Mouse (Mus musculus): ENCODE measurements around the gene Hltf. TPM values are rescaled to one million over a fixed set of nuclear protein-coding genes. Genes with fewer than 3 reads are reported as not detected.
A peak's percentile ranks its signal among the peaks of the same experiment; 100 is the strongest.
"Not testable (repeated sequence)": the region's sequence is repeated elsewhere in the genome, so short reads cannot be mapped to it uniquely, and the experiment has no call there.

Gene Hltf
- polyA plus RNA-seq, 2 experiments from 2014 or later, result 70.5 to 78.2 TPM

DNA sequence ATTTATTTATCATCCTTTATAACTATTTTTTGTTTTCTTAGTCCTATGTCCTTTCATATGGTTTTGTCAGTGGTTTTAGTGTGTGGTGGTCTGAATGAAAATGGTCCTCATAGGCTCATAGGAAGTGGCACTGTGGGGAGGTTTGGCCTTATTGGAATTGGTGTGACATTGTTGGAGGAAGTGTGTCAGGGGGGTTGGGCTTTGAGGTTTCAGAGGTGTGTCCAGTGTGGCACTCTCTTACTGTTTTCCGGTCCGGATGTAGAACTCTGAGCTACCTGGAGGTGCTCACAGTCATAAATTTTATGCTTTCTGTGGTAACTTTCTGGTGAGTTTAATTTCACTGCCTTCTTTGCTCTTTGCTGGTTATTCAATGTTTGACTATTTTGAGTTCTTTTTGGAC is 47.2 kb downstream of the Hltf start:
- ATAC-seq, result peak; percentile 91

DNA sequence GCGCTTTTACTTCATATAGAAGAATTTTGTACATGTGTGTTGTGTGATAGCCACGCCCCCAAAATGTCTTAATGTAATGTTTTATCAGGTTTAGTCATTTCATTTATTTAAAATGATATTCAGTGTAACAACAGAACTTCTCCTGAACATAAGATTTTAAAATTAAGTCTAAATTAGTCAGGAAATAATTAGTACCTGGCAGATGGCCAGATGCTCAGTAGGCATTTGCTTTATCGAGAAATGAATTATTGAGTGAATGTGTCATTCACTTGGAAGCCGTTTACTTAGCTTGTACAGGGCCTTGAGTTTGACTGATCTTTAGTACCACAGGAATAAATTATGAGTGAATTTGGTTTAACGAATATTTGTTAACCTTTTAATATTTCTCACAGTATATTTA is 51.3 kb downstream of the Hltf start:
- no peak for ATAC-seq

DNA sequence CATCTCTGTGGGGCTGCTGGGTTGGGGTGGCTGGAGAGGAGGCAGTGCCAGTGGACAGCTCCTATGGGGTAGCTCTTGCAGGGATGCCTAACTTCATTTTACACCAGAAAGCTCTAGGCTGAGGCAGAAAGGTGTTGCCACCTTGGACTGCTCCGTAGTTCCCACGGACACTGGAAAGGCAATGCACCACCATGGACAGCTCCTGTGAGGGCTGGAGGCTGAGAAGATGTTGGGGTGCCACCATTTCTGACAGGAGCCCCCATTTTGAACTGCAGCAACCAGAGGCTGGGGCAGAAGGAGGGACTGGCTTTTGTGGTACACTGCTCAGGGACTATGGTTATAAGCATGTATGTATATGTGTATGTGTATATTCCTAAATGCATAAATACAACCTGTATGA is 54.3 kb downstream of the Hltf start:
- ATAC-seq, result no peak

DNA sequence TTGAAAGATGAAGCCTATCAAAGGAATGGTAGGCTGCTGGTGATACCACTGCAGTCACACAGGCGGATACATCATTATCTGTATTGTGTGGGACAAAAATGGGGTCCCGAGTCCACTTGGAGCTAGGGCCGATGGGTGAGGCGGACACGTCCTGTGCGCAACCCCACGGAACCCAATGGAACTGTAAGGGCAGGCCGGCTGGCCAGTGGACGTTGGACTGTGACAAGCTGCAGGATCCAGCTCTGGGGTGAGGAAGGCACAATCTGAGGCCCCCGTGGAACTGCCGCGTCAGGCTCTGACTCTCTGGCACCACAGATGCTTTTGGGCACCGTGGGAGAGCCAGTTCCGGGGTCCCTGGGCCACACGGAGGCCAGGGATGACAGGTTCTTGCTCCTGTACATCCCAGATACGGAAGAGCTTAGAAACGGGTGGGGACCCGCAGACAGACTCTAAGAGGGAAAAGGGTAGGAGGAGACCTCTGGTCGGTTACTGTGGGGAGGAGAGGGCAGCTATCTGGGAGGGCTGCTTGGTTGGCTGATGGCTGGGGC is 61.5 kb downstream of the Hltf start:
- no peak for ATAC-seq

DNA sequence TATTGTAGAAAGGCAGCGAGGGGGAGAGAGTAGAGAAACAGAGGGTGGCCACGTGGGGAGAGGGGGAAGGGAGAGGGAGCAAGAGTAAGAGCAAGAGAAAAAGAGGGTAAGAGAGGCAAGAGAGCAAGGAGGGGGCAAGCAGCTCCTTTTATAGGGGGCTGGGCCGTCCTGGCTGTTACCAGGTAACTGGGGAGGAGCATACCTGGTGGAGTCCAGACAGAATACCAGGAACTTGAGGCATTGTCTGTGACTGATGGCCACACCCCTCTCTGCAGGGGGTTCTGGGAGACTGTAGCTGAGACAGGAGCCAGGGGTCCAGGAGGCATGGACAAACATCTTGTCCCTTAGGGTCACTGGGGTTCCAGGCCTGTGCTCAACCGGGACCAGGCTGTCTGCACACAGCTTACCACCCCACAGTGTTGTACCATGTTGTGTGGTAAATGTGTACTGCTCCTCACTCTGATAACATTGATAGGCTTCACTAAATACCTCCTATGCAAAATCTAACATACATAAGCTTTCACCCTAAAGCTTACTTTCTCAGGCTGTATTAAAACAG is 62.2 kb downstream of the Hltf start:
- ATAC-seq, result no peak

DNA sequence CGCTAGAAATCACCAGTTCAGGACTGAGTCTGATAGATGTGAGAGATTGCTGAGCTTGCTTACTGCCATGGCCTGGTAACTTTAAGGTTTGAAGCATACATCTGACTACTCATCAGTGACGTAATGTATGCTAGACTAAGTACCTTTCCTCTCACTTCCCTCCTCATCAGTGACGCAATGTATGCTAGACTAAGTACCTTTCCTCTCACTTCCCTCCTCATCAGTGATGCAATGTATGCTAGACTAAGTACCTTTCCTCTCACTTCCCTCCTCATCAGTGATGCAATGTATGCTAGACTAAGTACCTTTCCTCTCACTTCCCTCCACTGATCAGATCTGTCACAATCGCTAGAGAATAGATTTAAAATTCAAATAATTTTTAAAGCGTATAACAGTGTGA is 64.0 kb downstream of the Hltf start:
- ATAC-seq, result not testable (repeated sequence)

DNA sequence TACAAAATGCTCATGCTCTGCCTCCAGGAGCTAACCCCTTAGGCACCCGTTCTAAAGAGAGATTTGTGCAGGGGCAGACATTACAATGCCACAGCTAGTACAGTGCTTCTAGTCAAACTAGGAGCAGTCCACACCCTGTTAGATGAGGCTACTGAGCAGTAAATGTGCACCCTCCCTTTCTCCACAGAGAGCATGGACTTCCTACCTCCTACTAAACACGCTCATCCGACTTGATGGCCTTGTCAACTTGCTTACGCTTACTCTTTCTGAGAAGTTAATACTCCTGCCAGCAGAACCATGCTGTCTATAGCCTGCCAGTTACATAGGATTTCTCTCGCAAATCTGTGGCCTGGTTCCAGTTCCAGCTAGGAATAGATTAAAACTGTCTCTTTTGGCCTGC is 68.0 kb downstream of the Hltf start:
- no peak for ATAC-seq

DNA sequence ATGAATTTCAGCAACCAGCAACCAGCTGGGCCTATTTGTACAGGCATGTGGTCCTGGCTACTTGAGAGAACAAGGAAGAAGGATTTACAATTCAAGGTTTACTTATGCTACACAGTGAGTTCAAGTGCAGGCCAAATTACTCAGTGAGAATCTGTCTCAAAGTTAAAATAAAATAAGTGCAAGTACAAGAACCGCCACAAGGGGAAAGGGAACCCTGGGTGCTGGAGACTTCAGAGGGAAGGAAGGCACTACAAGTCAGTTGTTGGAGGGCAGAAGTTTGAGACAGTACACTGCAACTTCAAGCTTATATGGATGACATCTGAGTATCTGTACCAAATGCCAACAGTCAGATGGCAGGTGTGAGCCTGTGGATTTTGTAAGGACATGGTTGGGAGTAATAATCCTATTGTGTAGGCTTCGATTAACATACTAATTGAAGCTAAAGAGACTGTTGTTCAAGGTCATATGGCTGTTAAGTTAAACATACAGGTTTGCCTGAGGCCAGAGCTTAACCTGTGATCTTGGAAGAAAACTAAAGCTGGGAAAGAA is 69.5 kb downstream of the Hltf start:
- ATAC-seq, result peak; percentile 58

DNA sequence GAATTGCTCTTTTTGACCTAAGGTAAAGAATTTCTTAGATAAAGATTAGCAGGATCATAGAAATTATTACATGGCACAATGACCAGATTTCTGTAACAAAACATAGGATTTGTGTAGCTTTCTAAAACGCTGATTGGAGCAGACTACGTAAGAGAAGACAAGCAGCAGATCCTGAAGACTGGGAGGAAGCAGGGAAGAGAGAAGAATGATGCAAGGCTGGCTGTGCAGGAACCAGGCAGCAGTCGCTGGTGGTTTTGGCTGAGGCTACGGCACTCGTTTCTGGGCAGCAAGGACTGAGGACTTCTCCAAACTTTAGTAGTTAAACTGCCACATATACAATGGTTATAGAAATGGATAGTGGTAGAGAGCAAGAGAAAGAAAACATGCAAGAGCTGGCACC is 71.9 kb downstream of the Hltf start:
- ATAC-seq, result no peak

DNA sequence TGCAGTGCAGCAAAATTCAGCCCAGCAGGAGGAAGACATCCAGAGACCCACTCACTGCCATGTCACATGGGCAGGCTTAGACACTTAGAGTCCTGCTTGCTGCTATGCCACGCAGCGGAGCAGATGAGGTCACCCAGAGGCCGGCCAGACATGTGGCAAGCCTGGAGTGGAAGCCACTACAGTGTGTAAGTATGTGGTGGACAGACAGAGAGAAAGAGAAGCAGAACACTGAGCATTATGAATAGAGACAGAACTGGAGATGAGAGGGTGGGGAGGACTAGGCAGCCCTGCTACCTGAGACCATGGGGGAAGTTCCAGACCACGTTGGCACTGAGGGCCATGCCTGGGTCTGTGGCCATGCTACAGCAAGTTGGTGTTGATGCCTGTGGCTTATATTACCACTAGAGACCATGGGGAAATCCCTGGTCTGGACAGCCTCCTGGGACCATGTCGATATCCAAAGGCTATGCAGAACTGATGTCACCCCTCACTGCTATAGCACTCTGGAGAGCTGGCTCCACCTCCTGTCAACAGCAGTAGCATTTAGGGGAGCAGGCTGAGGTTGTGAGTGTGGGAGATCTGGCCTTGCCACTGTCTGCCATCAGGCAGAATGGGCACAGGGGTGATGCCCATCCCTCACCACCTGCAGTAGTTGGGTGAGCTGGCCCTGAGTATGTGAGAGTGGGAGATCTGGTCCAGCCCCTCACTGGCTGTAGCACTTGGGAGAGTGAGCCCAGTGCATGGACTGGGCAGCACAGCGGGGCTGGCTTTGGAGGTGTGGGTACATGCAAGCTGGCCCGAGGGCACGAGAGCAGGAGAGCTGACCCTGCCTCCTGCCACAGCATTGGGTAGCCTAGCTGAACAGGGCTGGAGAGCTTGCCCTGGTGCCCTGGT is 73.1 kb downstream of the Hltf start:
- ATAC-seq, result no peak

DNA sequence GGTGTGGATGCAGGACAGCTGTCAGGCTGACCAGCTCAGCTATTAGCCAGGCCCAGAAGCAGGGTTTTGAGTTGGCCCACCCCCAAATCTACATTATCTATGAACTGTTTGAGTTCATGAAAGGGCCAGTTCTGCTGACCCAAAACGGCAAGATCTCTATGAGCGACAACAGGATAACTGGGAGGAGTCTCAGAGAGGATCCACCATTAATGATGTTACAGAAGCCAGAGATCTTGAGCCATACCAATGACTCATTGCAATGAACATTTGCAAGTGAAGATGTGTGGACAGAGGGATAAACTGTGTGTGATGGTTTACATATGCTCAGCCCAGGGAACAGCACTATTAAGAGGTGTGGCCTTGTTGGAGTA is 73.7 kb downstream of the Hltf start:
- ATAC-seq, result no peak

DNA sequence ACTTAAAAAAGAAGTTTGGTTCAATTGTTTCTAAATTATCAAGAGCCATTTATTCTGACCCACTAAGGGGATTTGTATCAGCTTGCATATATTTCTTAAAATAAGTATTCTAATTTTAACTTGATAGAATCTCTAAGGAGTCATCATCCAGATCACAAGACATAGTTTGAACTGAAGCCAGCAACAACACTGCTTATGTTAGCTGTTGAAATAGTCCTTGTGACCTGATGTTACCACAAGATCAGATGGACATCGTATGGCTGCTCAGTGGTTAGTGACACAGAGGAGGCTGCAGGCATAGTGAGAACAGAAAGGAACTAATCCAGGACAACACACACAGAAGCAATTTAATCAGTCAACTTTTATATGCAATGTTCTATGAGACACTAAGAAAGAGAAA is 75.1 kb downstream of the Hltf start:
- ATAC-seq, result no peak

DNA sequence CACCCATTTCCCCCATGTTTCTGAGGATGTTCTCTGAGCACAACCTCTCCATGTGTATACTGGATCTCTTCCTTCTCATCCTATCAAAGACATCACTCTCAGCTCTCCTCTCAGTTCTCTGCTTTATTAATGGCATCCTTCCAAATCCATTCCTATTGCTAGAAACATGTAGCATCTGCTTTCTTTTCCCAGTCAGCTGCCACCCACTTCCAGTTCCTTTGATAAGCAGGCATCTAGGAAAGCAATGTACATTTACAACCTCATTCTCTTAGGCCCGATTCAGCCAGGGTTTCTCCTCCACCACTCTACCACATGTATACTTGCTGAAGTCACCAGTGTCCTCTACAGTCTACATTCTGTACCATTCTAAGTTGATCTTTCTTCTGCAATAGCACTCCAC is 76.1 kb downstream of the Hltf start:
- ATAC-seq, result no peak

DNA sequence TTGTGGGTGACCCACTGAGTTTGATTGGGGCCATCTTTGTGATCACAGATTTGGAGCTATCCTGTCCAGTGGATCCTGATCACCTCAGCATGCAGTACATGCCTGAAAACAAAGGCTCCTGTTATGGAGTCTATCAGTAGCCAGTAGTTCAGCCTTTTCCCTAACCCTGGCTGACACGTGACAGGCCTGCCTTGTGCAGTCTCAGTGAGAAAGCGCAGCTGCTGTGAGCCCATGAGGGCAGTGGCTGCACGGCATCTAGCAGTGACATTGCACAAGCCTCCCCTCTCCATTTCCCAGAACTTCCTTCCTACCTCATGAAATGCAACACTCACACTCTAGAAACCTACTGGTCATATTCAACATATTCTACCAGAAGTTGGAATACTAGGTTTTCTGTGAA is 76.9 kb downstream of the Hltf start:
- ATAC-seq, result no peak

DNA sequence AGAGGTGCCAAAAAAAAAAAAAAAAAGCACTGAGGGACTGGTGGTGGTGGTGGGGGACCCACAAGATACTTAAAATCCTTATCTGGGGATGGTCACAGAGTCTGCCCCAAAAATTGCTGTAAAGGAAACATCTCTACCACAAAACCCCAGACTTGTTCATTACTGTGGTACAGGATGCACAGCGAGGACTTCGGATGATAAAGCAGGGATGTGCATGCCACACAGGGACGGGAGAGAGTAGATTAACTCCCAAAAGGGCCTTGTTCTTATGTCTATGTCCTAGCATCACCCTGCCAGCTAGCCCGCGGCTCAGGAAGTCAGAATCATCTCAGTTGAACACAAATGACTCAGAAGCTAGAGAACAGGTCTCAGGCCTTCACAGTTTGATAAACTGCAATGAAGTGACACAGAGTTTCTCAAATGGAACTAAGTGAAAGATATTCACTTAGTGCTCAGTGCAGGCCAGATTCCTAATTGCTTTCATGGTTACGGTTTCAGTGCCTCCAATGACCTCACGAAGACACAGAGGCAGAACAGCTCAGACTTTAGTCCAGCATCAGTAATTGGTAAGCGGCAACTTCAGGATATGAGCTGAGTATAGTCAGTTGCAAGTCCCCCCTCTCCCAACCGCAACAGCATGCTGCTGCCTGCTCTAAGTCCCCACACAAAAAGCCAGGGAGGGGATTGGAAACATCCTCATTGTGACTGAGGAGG is 79.4 kb downstream of the Hltf start:
- ATAC-seq, result no peak

DNA sequence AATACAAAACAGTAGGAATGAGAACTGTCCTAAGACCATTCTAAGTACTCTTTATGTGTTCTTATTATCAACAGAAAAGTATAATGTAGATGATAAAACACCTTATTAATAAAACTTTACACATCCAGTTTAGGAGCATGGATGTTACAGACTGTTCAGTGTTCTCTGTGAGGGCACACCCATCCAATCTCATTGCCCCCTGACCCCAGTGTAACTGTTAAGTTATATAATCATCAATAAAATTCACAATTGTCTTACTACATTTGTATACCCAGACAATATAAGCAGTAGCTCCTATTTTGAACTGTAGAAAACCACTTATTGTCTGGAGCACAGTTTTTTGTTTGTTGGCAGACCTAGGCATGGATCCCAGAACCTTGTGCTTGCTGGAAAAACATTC is 83.6 kb downstream of the Hltf start:
- ATAC-seq, result no peak

DNA sequence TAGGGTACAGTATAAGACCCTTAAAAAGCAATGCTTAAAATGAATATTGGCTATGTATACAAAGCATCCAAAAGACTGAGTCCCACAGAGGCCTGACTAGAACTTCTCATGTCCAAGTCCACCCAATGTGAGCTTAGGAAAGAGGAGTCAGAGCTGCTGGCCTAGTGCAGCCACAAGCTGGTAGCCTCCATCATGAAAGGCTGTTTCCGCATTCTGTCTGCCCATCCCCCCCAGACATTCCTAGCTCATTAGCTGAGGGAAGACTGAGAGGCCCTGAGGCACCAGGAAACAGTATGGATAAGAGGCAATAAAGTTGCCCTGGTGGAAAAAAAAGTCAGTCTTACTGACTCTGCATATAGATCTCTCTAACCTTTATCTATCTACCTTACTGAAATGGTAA is 84.1 kb downstream of the Hltf start:
- no peak for ATAC-seq

DNA sequence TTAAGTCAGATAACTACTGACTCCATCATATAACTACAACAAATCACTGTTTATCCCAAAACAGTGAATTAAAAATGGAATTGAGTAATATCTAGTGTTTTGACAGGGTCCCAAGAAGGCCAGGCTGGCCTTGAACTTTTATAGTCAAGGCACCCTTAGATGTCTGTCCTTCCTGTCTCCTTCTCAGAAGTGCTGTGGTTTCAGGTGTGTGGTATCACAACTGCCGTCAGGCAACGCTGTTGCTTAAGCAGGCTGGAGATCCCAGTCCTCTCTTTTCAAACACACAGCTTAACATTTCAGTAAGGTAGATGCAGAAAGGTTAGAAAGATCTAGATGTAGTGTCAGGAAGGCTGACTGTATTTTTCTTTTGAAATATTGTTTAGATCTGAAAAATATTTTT is 84.5 kb downstream of the Hltf start:
- ATAC-seq, result peak; percentile 73

DNA sequence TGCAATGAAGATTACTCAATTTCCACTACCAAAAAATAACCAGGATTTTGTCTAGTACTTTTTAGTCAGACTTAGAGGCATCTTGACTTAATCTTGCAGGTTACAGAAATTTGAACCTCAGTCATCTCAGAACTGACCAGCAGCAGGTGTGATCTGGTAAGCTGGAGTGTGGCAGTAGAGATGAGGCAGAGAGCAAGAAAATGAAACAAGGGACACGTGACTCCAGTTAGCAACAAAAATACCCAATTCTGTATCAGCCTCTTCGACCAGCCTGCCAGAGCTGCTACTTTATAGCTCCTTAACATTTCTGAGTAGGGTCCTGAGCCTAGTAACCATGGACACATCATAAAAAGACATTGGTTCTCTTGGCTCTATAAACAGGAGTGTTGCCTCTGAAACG is 85.0 kb downstream of the Hltf start:
- ATAC-seq, result peak; percentile 37

DNA sequence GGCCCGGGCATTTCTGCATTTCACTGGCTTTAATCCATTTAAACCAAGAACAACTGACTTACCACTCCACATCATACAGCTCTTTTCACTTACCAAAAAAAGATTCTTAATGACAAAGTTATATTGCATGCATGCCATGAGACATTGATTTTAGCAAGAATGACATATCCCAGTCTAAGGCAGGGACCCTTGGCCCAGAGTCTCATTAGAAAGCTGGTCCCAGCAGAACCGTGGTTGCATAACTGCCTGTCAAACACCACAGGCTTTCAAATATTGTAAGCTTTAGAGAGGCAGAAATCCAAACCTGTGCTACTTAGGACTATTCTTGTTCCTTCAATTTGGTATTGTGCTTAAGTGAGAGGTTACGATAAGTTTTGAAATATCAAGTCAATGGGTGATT is 86.1 kb downstream of the Hltf start:
- no peak for ATAC-seq

DNA sequence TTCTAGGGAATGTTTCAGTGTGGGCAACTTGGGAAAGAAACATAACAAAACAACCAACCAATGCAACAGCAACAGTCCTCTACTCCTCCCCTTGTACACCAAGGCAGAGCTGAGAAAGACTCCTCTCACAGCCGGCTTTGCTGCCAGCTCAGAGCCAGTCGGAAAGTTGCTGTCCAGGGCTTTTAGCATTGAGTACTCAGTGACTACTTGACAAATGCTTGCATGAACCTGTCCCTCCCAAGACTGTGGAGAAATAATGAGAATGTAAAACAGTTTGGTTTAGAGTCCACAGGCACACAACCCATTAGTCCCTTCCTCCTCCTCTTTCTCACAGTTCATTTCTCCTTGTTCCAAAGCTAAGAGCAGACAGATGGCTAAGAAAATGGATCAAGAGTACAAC is 86.8 kb downstream of the Hltf start:
- no peak for ATAC-seq

DNA sequence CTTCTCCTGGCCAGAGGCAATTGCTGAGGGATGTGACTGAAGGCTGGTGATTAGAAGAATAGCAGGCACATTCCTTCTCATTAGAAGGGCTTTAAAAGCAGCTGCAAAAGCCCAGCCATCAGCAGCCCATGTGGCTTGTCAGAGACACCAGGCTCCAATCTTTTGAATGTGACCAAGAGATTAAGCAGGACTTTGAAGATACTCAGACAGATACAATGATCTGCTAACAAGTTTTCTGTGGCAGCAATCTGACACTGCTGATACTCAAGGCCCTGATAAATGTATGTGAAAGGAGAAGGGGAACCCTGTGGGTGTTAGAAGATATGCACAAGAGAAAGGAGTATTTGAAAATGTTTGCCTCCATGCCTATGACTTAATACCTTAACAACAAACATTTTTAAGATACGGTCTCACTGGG is 88.1 kb downstream of the Hltf start:
- ATAC-seq, result no peak

DNA sequence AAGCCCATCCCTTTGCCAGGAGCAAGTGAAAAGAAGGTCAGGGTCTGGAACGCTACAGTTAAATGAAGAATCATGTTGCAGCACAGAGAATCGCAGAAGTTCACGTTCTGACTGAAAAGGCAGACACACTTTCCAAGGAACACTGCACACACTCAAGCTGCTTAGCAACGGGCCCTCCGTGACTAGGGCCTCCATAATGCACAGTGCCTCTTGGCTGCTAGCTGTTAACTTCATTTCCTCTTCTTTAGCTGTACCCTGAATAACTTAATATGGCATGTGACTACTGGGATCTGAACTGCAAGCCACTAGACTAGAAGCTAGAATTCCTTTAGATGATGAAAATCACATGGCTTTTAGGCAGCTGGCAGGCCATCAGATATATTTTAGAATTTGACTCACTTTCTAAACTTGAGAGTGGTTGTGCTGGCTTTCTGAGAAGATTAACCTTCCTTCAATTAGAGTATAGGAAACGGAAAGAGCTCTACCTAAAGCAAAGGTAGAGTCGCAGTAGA is 89.3 kb downstream of the Hltf start:
- no peak for ATAC-seq

All from CD4-positive, CD25-positive, alpha-beta regulatory T cell, adult 4 months (primary cell).